Mouse (Mus musculus) thymus, postnatal 25 days (tissue): ENCODE data around the gene Fgfr2.

Source experiments
- DNase-seq: peaks from one replicate; pipeline ENCODE4 v3.0.0; 2022

Fgfr2 gene

GRCm38 (mm10) chr7:132813416-132814088 lies 309.6 kb downstream of the Fgfr2 start, which contains the start of gene Fam53b:
Fam53b (minus strand) TSS chr7:132813886.
- peak; percentile 68 for DNase-seq

- peak; percentile 76 for DNase-seq
Measured at GRCm38 (mm10) chr7:132812619-132813415, 310.3 kb downstream of the Fgfr2 start.

GRCm38 (mm10) chr7:132811716-132812618 lies 311.2 kb downstream of the Fgfr2 start:
- peak; percentile 59 for DNase-seq

GRCm38 (mm10) chr7:132810879-132811278 lies 312.3 kb downstream of the Fgfr2 start:
- DNase-seq = peak; percentile 94

GRCm38 (mm10) chr7:132810368-132810767 lies 312.8 kb downstream of the Fgfr2 start:
- DNase-seq = peak; percentile 30

GRCm38 (mm10) chr7:132809721-132810120 lies 313.4 kb downstream of the Fgfr2 start:
- DNase-seq = no peak

GRCm38 (mm10) chr7:132808841-132809682 lies 314.1 kb downstream of the Fgfr2 start:
- DNase-seq = peak; percentile 55

GRCm38 (mm10) chr7:132808051-132808796 lies 314.9 kb downstream of the Fgfr2 start:
- no peak for DNase-seq

- no peak for DNase-seq
Measured at GRCm38 (mm10) chr7:132806926-132807857, 316.0 kb downstream of the Fgfr2 start.

- no peak for DNase-seq
Measured at GRCm38 (mm10) chr7:132806286-132806685, 316.9 kb downstream of the Fgfr2 start.

GRCm38 (mm10) chr7:132804951-132805350 lies 318.2 kb downstream of the Fgfr2 start:
- no peak for DNase-seq

- DNase-seq = no peak
Measured at GRCm38 (mm10) chr7:132804461-132804860, 318.7 kb downstream of the Fgfr2 start.

GRCm38 (mm10) chr7:132803962-132804361 lies 319.2 kb downstream of the Fgfr2 start:
- peak; percentile 28 for DNase-seq

- DNase-seq = no peak
Measured at GRCm38 (mm10) chr7:132803336-132803735, 319.8 kb downstream of the Fgfr2 start.

GRCm38 (mm10) chr7:132802691-132803090 lies 320.5 kb downstream of the Fgfr2 start:
- DNase-seq = no peak

GRCm38 (mm10) chr7:132802066-132802465 lies 321.1 kb downstream of the Fgfr2 start:
- DNase-seq = no peak

- no peak for DNase-seq
Measured at GRCm38 (mm10) chr7:132801509-132801908, 321.6 kb downstream of the Fgfr2 start.

- no peak for DNase-seq
Measured at GRCm38 (mm10) chr7:132800868-132801267, 322.3 kb downstream of the Fgfr2 start.

GRCm38 (mm10) chr7:132799119-132800016 lies 323.8 kb downstream of the Fgfr2 start:
- no peak for DNase-seq
